Mouse (Mus musculus) retina, adult 2 months (tissue): ENCODE measurements around the gene Gm49396.

Experiments
- DNase-seq: peaks from one replicate; pipeline ENCODE4 v3.0.0-alpha.2; 2012; ENCODE audit warnings: low read depth, low spot score

Gm49396 gene

DNA sequence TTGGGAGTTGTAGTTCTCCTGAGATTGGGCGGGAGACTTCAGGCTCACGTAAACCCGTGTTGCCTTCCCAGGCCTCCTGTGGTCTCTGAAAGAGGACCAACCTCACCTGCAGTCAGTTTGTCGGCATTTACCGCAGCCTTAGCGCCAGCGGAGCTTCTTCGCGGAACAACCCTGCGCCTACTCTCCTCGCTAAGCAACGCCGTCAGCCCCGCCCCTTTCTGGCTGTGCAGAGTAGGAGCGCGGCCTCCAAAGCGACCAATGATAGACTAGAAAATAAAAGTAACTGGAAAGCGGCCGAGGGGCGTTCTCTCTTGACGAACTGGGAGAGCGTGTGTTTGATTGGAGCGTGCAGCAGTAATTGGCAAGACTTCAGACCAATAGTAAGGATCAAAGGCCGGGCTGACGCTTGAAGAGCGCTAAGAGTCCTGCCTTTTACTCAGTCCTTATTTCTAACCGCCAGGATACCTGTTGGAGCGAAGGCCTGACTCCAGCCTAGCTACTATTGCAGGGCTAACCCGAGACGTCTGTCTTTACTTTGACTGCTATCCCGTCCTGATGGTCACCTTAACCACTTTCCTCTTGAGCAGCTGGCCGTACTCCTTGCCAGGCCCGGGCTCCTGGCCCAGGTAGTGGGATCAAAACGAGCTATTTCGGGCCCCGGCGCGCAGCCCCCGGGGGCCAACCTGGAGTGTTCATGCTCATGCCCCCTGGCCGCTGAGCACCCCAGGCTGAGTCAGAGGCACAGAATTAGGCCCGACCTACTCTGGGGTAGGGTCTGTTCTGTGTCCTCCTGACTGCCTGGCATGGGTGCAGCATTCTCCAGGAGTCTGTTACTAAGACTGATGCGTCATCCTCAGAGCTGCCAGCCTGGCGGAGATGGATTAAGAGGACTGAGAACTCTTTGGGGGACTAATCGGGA is 10.8 kb upstream of the Gm49396 start, which contains the start of the genes Hspb6 and Proser3:
TSS of gene Hspb6 (plus strand) at position 77 of the 919 bp plus-strand sequence.
TSS of gene Proser3 (minus strand) at position 198 of the 919 bp plus-strand sequence.
- DNase-seq, result peak; percentile 93

DNA sequence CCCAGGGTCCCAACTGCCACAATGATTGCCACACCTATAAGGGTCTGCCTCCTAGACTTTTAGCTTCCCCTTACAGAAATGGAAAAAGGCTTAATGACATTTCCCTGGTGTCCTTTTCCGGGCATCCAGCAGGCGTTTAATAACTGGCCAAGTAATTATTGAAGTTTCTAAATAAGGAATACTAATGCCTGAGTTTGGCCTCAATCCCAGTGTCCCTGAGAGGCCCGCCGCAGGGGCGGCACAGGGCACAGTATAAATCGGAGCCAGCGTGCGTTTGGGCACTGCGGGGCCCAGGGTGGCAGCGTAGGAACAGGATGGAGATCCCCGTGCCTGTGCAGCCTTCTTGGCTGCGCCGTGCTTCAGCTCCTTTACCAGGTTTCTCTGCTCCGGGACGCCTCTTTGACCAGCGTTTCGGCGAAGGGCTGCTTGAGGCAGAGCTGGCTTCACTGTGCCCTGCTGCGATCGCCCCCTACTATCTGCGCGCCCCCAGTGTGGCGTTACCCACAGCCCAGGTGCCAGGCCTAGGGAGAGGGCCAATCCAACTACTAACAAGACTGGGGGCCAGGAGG is 10.0 kb upstream of the Gm49396 start:
- peak; percentile 60 for DNase-seq

DNA sequence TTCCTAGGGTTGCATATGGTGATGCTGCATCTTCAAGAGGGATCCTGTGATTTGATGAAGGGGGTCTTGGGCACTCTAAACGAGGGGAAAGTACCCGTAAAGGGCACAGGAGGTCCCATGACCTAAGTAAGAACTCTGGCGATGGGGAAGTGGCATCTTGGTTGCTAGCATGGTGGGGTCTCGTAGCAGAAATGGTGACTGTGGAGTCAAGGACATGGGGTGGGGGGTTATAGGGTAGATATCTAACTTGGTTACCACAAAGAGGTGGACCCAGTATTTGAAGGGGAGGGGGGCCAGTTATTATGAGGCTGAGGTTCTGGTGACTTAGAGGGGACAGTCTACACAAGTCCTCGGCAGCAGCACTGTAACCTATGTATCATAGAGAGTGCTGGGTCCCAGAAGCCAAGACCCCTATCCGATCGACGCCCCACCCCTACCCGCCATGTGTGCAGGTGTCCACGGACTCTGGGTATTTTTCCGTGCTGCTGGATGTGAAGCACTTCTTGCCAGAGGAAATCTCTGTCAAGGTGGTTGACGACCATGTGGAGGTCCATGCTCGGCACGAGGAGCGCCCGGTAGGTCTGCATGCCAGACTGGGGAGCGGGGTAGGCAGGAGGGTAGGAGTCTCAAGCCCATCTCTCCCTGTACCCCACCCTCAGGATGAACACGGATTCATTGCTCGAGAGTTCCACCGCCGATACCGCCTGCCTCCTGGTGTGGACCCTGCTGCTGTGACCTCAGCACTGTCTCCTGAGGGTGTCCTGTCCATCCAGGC is 9.1 kb upstream of the Gm49396 start:
- no peak for DNase-seq

DNA sequence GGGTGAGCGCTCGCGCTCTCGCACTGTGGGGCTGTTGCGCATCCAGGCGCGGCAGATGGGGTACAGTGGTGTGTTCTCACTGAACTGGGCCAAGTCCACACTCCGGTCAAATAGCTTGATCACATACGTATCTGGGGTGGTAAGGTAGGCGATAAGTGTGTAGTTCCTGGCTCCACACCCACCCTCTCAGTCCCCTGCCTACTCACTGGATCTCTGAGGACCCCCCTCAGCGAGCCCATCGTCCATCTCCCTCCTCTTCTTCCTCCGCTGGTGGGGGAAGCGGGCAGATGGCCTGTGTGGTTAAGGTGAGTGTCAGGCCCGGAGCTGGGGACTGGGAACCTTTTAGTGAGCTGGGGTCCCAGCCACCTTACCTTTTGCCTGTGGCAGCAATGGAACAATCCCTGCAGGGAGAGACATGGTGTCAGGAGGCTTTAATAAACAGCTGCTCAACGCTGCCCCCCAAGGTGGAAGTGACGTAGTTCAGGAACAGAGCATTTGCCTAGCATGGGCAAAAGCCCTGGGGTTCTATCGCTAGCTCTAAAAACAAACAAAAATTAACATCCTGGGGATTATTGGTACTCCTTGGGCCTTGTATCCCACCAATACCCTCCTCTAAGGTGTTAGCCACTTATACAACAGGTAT is 6.1 kb upstream of the Gm49396 start:
- DNase-seq, result no peak

DNA sequence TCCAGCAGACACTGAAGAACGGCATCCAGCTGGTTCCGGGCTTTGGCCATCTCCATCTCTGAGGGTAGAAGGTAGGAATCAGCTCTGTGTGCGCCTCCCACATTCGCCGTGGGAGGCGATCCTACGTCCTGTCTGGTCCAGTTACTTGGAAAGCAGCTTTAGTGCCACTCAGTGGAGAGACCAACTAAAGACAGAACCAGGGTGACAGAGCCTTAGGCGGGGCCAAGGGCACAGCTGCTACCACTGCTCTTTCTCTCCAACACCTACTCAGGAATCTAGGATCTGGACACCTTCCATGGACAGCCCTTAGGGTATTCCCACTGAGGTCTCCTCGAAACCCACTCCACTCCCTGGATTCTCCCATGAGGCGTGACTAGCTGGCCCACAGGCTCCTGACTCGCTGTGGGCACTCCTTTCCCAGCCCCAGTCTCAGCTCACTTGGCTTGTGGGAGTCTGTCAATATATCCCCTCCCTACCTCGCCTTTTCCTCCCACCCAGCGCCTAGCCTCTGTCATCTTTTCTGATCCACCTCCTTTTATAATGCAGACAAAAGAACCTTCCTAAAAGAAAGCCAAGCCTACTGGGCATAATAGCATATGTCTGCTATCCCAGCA is 5.1 kb upstream of the Gm49396 start:
- DNase-seq, result no peak

DNA sequence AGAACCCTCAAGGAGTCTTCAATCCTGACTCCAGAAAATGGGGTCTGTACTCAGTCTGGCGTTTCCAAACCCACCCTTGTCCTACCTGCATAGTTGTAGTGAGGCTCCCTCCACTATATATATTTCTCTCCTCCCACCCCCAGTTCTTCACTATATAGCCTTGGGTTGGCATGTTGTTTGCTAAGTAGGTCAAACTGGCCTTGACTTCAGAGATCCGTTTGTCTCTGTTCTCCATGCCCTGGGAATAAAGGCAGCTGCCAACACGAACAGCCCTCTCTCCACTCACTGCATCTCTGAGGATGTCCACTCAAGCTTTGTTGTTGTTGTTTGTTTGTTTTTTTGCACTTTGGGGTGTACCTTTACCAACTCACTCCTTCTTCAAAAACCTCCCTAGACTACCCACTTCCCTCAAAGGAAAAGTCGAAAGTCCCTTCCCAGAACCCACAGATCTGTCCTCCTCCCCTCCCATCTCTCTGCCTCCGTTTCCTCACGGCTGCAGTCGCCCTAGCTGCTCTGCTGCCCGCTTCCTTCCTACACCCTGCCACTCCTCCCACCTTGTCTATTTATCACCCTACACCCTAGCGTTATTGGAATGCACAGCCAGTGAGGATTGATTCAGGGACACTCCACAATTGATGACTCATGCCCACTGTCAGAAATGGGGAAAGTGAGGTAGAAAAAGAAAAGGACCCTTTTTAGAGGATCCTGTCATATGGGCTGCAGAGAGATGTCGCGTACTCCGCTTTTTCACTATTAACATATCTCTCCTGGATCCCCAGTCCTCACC is 4.3 kb upstream of the Gm49396 start:
- DNase-seq, result no peak

DNA sequence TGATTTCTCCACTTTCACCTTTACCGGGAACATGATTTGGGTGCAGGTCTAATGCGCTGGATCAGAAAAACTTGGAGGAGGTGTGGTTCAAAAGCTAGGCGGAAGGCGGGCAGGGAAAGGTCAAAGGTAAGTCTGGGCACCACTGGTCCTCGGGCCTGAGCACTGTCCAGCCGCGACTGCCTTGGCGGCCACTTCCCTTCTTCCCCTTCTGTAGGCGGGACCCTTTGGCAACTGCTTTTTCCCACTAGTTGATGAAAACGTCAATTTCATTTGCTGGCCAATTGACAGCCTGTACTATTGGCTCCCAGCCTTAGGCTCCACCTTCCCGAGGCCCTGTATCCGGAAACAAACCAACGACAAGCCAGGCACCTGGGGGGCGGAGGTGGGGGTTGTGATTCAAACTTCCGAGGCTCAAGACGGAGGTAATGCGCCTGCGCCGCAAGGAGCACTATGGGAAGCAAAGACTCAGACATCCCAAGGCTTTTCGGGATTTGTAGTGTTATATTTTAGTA is 3.6 kb upstream of the Gm49396 start, which contains the start of gene Lin37:
TSS of gene Lin37 (minus strand) at position 396 of the 512 bp plus-strand sequence.
- peak; percentile 96 for DNase-seq

DNA sequence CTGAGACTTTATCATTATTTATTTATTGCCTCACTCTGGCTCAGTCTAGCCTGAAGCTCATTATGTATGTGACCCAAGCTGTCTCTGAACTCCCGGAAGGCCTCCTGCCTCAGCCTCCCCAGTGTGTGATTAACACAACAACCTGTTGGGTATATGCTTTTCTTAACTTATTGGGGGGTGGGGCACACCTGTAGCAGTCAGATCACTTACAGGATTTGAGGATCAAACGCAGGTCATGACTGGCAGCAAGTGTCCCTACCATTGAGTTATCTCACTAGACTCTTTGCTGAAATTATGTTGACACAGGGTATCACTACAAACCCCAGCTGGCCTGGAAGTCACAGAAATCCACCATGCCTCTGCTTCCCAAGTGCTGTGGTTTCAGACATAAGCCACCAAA is 2.8 kb upstream of the Gm49396 start:
- no peak for DNase-seq

DNA sequence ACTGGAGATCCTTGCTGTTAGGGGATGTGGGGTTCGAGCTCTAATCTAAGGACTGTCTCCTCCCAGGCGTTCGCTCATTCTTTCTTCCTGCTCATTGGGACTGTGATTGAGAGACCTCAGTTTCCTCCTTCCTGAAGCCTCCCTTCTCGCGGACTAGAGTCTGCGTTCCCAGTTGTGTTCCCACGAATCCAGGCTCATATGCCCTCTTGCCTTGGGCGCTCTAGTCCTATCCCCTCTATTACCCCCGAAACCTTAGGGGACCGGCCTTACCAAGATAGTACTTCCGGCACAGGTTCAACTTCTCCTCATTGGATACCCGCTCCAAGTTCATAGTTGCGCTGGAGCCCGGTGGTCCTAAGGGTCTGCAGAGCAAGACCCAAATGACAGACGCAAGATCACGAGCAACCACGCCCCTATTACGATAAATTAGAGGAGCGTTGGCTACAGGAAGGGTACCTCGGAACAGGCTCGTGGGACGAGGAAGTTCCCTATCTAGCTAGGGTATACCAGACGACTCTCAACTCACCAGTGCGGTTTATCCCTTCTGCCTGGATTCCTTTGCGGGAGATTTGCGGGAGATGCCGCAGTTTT is 523 bp upstream of the Gm49396 start:
- no peak for DNase-seq

DNA sequence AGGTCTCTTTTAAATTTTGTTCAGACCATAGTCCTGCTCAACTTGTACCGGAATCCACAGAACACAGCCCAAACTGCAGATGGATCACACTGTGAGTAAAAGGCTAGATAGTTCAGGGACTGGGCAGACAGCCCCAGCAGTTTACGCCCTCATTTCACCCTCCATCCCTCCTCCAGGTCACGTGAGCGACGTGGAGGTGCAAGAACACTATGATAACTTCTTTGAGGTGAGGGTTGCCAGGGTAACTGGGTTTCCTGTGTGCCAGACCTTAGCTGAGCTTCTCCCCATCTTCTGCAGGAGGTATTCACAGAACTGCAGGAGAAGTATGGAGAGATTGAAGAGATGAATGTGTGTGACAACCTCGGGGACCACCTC is 749 bp downstream of the Gm49396 start:
- no peak for DNase-seq

DNA sequence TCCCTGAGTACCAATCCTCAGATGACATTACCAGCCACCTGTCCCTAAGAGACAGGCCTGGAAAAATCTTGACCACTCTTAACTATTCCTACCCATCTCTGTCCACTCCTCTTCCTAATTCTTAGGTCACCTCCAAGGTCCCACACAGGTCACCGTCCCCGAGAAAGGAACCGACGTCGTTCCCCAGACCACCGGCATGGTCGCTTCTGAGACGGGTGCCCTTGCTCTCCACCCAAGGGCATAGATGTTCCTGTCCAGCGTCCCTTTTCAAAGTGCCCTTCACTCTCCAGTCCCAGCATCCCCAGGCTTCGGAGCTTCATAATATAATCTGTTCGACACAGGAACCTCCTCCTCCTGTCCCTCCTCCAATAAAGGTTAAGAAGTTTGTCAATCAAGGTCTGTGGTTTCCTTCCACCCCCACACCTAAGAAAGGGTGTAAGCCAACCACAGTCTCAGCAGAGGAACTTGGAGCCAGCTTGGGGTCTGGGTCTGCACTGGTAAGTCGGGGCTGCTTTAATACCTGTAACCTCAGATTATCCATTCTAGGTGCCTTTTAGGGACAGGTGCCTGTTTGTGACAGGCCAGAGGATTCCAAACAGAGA is 1.9 kb downstream of the Gm49396 start, which contains the start of gene Igflr1:
TSS of gene Igflr1 (plus strand) at position 458 of the 602 bp plus-strand sequence.
- DNase-seq, result no peak

DNA sequence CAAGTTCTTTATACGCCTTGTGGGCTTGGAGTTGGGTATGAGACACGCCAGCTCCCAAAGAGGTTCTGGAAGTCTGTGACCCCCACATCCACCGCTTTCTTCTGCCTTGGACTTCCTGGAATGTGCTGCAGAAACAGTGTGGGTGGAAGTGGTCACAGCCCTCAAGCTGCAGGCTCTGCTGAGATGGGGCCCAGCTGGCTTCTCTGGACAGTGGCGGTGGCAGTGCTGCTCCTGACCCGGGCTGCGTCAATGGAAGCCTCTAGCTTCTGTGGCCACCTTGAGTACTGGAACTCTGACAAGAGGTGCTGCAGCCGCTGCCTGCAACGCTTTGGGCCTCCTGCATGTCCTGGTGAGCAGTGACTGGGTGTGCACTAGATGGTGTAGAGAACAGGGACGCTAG is 2.9 kb downstream of the Gm49396 start:
- no peak for DNase-seq

DNA sequence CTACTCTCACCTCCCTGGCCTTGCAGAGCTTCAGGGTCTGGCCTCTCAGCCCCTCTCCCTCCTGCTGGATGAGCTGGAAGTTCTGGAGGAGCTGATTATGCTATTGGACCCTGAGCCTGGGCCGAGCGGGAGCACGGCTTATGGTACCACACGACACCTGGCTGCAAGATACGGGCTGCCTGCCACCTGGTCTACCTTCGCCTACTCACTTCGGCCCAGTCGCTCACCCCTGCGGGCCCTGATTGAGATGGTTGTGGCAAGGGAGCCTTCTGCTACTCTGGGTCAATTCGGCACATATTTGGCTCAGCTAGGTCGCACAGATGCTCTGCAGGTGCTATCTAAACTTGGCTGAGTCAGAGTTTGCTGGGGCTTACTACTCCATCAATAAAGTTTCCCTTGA is 4.4 kb downstream of the Gm49396 start:
- no peak for DNase-seq

DNA sequence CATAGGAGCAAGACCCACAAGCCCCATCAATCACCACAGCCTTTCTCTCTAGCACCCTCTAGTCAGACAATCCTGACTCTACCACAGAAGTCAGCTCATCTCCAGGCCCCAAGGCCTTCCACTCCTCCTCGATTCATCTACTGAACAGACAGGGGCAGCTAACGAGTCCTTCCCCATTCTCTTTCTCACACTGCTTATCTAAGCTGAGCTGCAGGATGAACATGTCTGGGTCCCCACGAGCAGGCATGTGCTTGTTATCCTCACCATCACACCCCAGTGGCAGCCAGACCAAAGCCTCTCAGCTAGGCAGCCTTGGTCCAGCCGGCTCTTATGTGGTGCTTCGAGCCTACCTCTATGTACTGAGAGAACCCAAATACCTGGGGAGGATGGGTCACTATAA is 9.2 kb downstream of the Gm49396 start:
- no peak for DNase-seq

DNA sequence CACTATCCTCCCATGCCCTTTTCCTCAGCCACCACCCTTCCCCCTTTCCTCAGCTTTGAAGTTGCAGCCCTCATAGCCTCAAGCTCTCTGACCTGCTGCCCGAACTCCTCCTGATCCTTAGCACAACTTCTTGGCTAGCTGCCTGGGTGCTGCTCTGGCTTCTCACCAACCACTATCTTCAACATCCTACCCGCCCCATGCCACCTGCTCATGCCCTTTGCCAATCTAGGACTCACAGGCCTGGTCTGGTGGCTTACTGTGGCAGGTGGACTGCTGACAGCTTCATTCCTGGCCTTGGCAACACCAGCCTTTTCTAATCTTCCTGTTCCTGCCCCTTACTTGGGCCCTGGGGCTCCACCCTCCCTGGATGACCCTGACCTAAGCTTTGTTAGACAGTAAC is 9.8 kb downstream of the Gm49396 start:
- DNase-seq, result no peak

DNA sequence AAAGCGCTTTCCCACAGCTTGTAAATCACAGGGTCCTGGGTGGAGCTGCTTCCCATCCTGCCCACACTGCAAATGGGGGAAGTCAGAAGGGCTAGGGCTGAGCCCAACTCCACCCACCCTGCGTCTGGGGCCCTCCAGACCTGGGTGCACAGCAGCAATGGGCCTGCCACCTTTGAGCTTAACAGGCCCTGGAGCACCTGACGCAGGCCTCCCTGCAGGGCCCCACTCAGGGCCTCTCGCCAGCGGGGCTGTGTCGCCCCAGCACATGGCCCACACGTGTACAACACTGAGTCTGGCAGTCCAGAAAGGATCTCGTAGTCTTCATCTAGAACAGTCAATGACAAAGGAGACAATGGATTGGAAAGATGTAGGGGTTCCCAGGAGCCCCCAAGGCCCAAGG is 16.8 kb downstream of the Gm49396 start:
- DNase-seq, result no peak

DNA sequence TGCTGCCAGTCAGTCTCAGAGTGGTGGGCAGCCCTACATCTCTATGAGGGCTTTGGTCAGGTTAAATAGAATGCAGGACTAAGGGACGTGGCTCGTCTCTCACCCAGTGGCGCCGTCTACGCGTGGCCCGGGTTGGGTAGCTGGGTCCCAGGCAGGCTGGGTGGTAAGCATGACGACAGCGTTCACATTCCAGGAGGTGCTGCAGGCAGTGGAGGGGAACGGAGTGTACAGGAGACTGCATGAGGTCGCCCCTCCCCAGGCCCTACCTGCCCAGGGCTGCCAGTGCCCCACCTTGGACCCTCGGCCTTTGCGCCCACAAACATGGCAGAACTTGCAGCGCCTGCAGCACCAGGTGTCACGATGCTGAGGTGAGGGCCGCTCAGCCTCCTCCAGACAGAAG is 18.4 kb downstream of the Gm49396 start:
- no peak for DNase-seq

DNA sequence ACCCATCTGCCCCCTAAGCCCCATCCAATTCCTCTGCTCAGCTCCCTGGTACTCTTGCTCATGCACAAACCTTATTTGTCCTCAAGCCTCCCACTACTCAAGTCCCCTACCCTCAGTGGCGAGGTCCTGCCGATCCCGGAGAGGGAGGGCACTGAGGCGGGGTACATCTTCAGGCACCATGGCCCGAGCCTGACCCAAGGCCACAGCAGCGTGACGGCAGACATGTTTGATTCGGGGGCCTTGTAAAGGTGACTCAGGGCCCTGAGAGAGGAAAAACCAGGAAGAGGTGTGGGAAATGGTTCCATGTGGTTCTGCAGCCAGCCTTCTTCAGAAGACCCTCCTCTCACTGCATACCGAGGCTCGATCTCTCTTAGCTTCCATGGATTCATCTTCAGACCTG is 21.2 kb downstream of the Gm49396 start:
- DNase-seq, result no peak

DNA sequence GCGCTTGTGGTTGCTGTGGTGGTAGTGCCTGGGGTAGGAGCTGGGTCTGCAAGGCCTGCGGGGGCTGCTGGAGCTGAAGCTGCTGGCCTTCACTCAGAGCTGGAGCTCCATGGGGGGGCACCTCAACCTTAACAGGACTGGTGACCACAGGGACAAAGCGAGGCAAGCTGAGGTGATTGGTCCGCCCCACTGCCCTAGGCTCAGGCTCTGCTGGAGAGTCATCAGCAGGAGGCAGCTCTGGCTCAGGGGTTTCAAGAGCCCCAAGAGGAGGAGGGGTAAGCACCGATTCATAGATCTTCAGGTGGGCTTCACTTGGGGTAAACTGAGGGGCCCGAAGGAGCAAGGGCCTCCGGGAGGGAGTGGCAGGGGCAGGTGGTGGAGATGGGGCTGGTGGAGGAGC is 22.0 kb downstream of the Gm49396 start:
- DNase-seq, result no peak
